Mouse (Mus musculus) urinary bladder, adult 18-20 months (tissue): ENCODE results near the gene Trove2.

Experiments used
- DNase-seq, 2 experiments: peaks; one replicate each; pipeline ENCODE4 v3.0.0; 2022; ENCODE audit warnings: low spot score in 2 of 2, mixed read lengths in 2 of 2

Trove2 gene

DNA sequence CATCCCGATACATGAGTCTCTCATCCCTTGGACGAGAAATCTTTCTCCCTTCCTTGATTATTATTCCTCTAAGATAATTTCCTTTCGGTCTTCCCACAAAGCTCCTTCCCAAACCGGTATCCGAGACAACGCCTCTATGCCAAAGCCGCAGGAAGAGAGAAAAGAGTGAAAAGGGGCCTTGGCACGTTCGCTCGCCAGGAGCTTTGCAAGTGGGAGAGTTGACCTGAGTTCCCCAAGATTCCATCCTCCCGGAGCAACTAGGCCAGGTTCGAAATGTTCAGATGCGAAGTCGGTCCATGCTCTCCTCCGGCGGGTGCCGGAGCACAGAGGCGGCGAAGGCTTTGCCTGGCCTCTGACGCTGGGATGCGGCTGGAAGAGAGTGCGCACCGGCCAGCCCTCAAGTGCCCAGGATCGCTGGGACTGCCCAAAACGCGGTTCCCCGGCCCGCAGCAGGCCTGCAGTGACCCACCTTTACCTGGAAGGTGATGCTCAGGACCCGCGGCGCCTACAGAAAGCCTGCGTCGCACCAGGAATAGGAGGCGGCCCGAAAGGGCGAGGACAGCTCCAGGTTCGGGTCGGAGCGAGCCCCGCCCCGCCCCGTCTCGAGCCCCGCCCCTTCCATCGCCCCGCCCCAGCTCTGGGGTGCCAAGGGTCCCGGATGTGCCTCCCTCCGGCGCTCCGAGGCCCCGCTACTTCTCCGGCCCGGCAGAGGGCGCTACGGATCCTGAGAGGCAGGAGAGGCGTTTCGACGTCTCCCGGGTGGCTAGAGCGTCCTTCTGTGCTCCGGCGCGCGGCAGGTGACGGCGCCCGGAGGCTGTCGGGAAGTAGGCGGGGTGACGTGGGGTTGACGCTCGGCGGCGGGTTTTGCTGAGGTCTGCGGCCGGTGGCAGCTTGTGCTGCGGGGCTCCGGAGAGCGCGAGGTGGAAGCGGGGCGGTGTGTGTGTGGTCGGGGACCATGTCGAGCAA, at the start of gene Trove2, which contains the start of gene Uchl5:
TSS of gene Trove2 (minus strand) at position 623 of the 966 bp plus-strand sequence.
TSS of gene Uchl5 (plus strand) at position 827 of the 966 bp plus-strand sequence.
- peak; percentile 94 to 96 for DNase-seq

DNA sequence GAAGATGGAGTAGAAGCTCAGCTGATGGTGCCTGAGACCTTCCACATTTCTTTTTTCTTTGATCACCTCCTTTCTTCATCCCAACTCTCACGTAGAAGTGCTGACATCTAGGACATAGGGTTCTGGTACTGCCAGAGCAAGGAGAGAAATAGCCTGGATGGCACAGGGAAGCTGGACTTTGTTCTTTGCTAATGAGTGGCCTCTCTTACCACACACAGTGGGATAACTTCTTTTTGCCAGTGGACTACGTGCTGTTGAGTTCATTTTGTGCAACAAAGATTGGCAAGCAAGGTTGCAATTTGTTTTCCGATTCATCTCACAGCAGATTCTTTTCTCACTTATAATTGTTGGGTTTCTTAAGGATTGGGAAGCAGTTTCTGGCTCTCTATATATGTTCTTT, 45.8 kb upstream of the Trove2 start:
- DNase-seq = no peak

DNA sequence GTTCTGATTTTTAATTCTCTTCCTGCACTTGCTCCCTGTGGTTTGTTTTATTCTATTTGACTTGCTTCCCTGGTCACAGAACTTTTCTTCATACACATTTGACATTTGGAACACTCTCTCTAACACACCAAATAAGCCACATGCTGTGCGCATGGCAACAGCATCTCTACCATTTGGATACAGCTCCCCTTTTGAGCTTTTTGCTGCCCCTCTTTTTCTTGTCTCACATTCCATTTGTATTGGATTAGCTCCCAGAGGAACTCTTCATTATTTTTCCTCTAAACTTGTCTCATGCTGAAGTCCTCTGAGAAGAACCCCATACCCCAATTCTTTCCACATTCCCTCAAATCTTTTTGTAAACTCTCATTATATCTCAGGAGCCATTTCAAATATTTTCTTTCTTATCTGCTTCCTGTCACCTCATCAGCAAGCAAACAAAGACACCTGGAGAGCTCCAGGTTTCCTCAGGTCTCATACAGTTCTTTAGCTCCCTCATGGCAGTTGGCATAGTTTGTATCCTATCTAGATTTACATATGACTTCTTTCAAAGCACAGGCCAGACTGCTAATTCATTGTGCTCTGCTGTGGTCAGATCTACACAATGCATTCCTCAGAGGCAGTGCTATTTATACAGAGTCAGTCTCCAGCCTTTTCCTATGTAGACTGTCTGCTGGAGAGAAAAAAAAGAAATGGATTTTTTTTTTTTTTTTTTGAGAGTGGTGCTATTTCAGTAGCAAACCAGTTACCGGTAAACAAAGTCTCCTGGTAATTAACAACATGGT, 43.4 kb upstream of the Trove2 start:
- no peak for DNase-seq

DNA sequence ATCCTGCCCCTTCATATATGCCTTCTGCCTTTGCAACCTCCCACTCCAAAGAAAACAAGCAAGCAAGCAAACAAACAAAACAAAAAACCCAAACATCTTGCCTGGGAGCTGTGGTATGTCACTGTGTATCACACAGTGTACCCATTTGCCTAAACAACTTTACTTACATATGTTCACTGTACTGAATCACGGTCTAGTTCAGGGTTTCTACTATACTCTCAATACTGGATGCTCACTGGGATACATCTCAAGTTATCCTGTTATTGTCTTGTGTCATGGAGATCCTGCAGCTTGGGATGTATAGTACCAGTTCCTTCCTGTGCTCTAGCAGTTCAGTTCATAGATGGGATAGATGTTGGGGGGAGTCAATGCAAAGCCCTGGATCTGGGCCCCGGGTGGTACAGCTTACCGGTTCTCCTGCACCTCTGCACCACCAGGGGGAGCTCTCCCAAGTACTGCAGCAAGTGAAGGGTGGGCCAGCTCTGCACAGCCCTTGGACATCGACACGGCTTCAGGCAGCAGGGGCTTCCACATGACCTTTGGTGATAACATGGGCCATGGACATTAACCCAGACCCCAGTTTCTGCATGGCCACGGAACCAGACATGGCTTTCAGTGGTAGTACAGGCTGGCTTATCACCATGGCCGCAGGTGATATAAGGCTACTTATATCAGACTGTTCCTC, 37.0 kb upstream of the Trove2 start:
- DNase-seq = peak; percentile 27 to 61

DNA sequence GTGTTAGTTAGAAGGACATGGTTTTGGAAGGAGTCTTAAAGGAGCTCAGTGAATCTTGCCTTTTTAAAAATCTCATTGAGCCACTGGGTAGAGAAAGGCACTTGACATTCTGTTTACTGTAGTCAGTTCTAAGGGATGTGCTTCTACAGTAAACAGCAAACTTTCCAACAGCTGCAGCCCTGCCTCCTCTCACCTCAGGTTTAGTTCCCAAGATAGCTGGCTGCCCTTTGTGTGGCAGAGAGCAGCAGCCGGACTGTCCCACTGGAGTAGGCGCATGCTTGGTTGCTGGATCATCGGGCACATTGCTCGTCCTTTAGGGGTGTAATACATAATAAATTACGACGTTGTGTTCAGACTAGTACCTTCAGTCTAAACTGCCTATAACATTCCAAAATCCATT, 32.2 kb upstream of the Trove2 start:
- DNase-seq = no peak

DNA sequence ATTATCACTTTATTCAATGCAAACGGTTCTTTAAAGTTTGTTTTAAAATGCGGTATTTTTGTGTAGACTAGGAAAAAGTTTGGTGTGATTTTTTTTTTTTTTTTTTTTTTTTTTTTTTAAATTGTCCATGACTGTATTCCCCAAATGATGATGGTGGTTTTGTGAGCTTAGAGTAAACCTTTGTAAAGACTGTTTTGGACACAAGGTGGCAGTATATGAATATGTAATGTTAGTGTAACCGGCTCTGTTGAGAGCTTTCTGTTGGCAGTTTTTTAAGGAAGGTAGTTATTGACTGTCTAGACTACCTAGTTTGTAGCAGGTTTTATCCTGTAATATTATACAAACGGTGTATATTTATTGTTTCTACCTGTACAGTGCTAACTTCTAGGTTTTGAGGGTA, 26.7 kb upstream of the Trove2 start:
- no peak for DNase-seq

DNA sequence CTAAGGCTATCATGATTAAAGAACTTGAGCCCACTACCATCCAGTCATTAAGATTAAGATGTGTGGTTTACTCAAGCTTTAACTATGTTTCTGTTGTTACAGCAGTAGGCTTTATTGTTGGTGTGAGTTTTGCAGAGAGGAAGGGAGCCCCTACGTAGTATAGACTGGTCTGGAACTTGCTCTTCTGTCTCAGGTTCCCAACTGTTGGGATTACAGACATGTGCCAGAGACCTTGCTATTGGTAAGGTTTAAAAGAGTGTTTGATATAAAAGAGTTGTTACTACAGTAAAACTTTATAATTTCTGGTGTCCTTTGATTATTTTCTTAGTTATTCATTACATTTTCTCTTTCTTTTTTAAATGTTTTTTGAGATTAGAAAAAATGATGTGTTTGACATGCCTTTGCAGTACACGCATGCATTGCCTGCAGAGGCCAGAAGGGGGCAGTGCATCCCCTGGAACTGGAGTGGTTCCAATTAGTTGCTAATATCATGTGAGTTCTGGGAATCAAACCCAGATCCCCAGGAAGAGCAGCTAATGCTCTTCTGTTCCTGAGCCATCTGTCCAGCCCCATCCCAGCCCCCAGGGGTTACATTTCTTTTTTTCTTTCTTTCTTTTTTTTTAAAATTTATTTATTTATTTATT, 11.8 kb upstream of the Trove2 start:
- peak in 1 of 2 experiments; percentile 20 for DNase-seq

DNA sequence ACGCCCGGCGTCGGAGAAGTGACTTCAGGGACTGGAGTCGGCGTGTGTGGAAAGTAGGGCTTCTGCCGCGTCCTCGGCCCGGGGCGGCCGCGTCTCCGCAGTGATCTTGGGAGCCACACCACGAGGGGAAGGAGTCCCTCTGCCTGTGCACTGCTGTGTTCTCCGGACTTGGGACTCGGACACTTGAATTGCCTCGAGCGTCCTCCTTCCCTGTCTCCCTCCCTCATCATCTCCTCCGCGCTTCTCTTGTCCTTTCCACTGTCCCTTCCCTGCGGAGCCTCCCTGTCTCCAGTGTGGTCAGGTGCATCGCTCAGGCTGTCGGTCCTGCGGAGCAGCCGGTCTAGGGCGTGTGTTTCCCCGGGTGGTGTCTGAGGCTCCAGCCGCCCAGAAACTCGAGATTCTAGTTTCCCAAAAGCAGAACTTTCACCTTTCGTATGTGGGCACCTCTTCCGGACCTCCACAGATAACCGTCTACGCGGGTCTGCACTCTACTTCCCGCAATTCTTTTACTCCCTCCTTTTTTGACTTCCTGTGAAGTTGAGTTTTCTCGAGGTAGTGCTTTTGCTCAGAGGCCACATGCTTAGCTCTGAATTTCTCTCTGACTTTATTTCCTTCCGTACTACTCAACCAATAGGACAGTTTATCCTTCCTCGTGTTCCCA, 820 bp upstream of the Trove2 start:
- peak in 1 of 2 experiments; percentile 1 for DNase-seq

DNA sequence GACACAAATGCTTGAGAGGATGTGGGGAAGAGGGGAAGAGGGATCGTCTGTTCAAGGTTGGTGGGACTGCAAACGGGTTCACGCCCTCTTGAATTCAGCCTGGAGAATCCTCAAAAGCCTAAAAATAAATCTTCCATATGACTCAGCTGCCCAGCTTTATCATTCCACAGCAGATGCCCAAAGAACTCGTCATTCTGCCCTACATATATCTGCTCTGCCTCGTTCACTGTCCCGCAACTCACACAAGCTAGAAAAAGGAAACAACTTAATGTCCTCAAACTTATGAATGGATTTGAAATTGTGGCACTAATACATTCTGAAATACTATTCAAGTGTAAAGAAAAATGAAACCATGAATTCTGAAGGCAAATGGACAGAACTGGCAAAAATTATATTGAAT, 3.0 kb downstream of the Trove2 start:
- DNase-seq = no peak

DNA sequence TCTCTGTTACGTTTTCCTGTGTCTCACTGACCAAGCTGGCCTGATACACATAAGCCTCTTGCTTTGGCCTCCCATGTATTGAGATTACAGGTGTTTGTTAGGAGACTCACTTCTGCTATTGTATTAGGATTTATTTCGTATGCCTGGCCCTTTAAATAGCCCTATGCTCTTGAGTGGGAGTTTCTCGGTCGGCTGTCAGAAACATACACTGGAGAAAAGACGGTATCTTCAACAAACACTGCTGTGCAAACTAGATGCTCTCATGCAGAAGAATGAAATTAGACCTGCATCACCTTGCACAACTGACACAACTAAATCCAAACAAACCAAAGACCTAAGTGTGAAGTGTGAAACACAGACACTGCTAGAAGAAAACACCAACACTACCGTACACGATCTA, 3.8 kb downstream of the Trove2 start:
- no peak for DNase-seq

DNA sequence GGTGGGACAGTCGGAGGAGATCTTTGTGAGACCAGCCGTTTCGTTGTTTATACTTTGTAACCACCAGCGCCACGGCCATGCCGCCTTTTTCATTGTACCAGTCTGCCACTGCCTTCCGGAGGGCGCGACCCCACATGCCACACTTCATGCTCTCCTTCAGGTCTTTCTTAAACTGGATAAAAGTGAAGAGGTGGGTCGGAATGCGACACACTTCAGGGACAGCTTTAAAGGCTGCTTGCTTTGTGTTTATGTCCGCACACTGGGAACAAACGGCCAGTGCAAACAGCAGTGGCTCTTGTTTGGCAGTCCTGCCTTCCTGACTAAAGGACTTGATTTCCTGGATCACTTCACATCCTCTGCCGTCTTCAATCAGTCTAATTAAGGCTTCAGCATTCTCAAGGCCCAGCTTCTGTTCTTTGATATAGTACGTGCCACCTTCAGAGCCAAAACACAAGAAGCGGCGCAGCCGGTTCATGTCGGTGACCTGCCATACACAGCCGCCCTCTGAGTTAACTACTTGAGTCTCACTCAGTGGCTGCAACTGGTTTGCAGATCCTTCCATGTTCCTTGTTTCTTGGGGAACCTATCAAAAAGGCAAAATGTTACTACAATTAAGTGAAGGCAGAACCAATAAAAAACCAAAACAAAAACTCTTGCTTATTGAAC, 6.3 kb downstream of the Trove2 start:
- DNase-seq = no peak

DNA sequence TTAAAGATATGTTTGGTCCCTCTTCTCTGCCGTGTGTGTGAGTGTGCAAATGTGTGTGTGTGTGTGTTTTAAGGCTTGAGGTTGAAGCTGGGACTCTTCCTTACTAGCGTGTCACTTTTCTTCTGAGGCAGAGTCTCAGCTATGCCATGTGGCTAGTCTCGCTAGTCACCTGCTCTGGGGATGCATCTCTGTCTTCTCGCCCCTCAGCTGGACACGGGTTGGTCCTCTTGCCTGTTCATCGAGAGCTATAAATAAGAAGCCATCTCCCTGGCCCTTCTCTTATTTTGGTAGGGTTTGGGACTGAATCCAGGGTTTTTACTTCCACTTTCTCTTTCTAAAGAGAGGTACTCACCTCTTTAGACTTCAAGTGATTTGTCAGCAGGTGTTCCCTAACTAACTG, 10.6 kb downstream of the Trove2 start:
- DNase-seq = no peak

DNA sequence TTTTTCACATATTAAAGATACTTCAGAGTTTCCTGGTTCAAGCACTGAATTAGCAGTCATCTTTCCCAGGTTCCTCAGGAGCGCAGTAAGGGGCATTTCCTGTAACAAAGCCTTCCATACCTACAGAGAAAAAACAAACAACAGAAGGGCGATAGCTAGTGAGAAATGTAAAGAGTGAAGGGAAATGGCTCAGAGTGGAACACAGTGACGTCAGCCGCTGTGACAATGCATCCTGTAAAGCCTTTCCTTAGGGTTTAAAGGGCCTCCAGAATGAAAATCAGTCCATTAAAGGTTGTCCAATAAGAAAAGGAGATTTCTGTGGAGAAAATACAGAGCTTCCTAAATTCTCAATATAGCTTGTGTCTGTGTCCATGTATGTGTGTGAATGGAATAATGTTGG, 11.1 kb downstream of the Trove2 start:
- DNase-seq = no peak

DNA sequence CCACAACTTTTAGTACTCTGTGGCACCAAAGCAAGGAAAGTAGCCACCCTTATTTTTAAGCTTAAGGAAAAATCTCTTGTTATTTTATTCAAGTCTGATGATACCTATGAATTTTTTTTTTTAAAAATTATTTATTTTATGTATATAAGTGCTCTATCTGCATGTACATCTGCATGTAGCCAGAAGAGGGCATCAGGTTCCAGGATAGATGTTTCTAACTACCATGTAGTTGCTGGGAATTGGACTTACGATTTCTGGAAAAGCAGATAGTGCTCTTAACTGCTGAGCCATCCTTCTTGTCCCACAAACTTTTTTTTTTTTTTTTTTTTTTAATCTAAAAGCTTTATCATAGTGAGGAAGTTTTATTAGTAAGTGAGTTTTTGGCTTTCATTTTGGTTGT, 12.4 kb downstream of the Trove2 start:
- no peak for DNase-seq

DNA sequence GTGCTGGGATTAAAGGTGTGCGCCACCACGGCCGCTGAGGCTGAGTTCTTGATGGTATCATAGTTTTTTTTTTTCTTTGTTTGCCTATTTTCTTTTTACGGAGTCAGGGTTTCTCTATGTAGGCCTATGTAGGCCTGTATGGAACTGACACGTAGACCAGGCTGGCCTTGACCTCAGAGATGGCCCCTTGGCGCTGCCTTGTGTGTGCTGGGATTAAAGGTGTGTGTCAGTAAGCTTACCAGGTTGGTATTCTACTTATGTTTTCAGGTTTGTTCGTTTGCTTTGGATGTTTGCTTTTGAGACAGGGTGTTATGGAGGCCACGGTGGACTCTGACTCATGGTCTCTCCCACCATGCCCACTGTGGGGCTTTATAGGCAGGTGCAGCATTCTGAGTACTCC, 14.7 kb downstream of the Trove2 start:
- DNase-seq = no peak

DNA sequence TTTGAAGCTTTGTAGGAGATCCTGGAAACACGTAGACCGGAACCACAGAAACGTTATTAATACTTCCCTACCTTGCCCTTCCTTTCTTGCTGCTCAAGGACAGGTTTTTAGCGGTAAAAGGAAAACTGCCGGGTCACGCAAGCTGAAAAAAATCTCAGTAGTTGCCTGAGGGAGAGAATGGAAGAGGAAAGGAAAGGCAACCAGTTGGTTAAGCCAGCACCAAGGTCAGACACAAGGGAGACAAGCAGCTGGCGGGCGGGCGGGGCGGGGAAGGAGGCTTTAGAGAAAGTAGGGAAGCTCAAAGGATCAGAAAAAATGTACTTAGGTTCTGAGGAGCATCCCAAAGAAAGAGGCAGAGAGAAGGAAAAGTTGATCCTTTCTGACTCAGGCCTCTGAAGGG, 31.0 kb downstream of the Trove2 start:
- no peak for DNase-seq

DNA sequence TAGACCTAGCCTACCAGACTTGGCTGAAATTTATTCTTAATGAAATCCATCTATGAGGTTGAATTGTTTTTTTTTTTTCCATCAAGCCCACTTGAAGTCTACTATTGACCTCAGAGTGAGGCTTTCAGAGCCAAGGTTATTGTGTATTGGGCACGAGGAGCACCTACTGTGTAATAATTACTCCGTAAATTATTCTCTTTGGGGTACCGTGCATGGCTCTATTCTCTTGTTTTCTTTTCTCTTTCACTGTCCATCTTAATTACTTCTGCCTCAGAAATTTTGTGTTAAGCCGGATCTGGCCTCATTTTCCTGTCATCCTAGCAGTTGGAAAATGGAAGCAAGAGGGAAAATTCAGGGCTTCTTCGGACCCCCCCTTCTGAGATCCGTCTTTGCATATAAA, 34.7 kb downstream of the Trove2 start:
- no peak for DNase-seq

DNA sequence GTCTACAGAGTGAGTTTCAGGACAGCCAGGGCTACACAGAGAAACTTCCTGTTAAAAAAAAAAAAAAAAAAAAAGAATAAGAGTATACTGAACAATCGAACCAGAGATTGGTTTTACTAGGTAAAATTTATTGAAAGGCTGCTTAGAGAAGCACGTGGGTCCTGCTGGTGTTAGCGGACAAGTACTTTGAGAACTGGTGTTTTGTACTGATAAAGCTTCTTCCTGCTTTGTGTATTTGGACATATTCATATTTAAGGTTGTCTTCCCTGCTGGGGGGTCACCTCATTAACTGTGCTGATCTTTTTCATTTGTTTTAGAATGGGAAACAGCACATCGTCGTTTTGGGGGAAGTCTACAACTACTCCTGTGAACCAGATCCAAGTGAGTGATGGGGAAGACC, 35.5 kb downstream of the Trove2 start:
- no peak for DNase-seq

DNA sequence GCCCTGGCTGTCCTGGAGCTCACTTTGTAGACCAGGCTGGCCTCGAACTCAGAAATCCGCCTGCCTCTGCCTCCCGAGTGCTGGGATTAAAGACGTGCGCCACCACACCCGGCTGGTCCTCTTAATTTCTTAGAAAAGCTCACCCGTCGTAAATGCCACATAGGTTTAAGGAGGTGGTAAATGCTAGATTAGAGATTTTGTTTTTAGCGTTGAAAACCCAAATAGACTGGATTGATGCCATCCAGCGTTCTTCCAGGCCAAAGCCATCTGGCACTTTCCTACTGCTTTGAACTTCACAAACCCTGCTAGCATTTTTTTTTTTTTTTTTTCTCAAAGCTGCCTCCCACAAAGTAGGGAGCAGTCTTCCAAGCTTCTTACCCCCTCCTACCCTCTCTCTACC, 36.3 kb downstream of the Trove2 start:
- no peak for DNase-seq
